Mouse (Mus musculus): ENCODE results near the gene D7Ertd443e. TPM values are rescaled to one million over a fixed set of nuclear protein-coding genes. Genes with fewer than 3 reads are reported as not detected.

D7Ertd443e gene
- 0.12 TPM for polyA plus RNA-seq (2017; shearing (Covaris generic))

DNA sequence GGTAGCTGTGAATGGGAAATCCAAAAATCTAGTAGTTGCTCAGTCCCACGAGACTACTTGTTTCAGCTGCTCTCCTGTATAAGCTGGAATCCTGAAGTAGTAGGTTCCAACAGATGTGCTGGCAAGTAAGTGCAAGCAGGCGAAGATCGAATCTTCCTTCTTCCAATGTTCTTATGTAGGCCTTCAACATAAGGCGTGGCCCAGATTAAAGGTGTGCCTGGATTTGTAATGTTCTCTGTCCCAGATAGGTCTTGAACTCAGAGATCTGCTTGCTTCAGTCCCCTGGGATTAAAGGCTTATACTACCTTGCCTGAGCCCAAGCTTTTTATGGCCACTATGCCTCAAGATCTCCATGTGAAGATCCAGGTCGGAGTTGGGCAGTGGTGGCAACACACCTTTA, at the start of gene D7Ertd443e:
TSS of gene D7Ertd443e (minus strand) at position 101 of the 400 bp plus-strand sequence.

DNA sequence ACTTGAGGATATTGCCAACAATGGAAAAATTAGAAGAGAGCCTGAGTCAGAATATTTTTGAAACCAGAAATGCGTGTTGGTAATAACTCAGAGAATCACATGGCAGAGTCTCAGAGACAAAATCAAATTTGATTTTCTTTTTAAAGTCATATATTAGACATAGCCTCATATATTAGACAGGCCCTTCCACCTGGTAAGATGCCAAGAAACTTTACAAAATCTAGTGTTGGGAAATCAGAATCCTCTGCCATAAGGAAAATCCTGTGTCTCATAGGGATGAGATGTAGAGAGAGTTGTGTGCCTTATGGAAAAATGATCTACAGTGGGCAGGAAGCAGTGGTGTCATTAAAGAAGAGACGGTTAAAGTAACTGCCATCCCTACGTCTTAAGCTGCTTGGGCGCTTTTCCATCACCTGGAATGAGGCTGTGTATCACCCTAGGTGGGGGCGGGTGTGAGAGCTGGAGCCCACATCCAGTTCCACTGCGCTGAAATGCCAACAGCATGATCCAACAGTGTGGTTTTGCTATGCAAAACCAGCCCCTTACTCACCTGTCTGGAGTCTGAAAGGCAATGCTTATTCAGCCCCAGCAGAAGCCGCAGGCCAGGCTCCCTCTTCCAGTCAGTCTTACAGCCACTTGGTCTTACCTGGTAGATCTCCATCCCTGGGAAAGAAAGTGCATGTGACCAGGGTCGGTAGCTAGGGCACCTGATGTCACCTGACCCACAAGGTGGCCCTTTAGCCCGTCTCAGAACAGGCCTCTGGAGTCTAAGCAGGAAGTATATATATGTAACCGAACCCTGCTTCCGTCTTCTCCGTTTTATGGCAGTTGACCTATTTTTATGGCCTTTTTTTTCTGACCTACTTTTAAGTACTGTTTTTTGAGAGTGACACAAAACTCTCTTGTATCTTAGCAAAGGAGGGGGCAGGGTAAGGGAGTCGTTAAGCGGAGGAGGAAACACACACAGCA, 153.8 kb downstream of the D7Ertd443e start, which contains the start of gene Adam12:
TSS of gene Adam12 (minus strand) at position 769 of the 969 bp plus-strand sequence.

Other genes with a start within 250 kb of the D7Ertd443e start
- gene Adam12, start 153.5 kb downstream of the D7Ertd443e start, polyA plus RNA-seq (2017; shearing (Covaris generic)), result 0.25 TPM

Data from naive thymus-derived CD4-positive, alpha-beta T cell, adult 5 months (primary cell).